Mouse (Mus musculus): ENCODE measurements at regions not wholly inside any gene's neighbourhood (a gene's known extent, or its start where the extent isn't known, plus 50 kb on each side); places are given as distances from the start of the nearest gene placed in this dataset.

GRCm38 (mm10) chr10:67364595-67364994, 79.5 kb upstream of the Nrbf2 start:
- no peak for TF ChIP-seq SIN3A (IDR thresholded peaks at IDR 0.05; ENCODE audit: low read length)
- no peak for TF ChIP-seq ZC3H11A (IDR thresholded peaks at IDR 0.05; ENCODE audit: low read depth, low read length)
- TF ChIP-seq E2F4 (IDR thresholded peaks at IDR 0.05; ENCODE audit: insufficient replicate concordance, low read depth, low read length) = no peak
